Mouse (Mus musculus): ENCODE results near the gene Cacnb3. TPM values are rescaled to one million over a fixed set of nuclear protein-coding genes. Genes with fewer than 3 reads are reported as not detected.

Gene Cacnb3
- polyA plus RNA-seq, 1 experiment from 2014 or later, result 8.7 TPM

GRCm38 (mm10) chr15:98662198-98662566 is 31.5 kb downstream of the Cacnb3 start:
- peaks cover 10% of the 10 kb centered on the region for H3K4me1 ChIP-seq (replicated peaks)
- peaks cover 19% of the 10 kb centered on the region for H3K36me3 ChIP-seq
- WGBS, result under 1% methylated on average over 14 of the region's 14 CpGs
- H3K4me3 ChIP-seq, result peak overlapping the region; percentile 95
- H3K4me2 ChIP-seq, result peak overlapping the region; percentile 83
- H3K9ac ChIP-seq, result peak overlapping the region; percentile 93
- no peaks in the 10 kb centered on the region for H3K27me3 ChIP-seq
- H3K9me3 ChIP-seq (replicated peaks), result no peaks in the 10 kb centered on the region
- H3K27ac ChIP-seq, result peak overlapping the region; percentile 92
- peak; percentile 33 for ATAC-seq (replicated peaks; ENCODE audit: insufficient number of reproducible peaks, insufficient read depth, low FRiP score, low read depth)

GRCm38 (mm10) chr15:98662567-98663545 is 32.2 kb downstream of the Cacnb3 start, which contains the start of gene Ddx23:
Ddx23 (minus strand) TSS chr15:98662894.
- H3K36me3 ChIP-seq, result peaks cover 12% of the 10 kb centered on the region
- peak within 1 kb of the TSS; percentile 83 for H3K4me2 ChIP-seq
- peak within 1 kb of the TSS; percentile 93 for H3K9ac ChIP-seq
- WGBS, result 4% methylated on average over 47 of the region's 48 CpGs
- H3K27ac ChIP-seq, result peak within 1 kb of the TSS; percentile 92
- H3K4me3 ChIP-seq, result peak within 1 kb of the TSS; percentile 95
- peaks cover 10% of the 10 kb centered on the region for H3K4me1 ChIP-seq (replicated peaks)
- peak; percentile 97 for ATAC-seq (replicated peaks; ENCODE audit: insufficient number of reproducible peaks, insufficient read depth, low FRiP score, low read depth)
- H3K27me3 ChIP-seq, result no peaks in the 10 kb centered on the region
- H3K9me3 ChIP-seq (replicated peaks), result no peaks in the 10 kb centered on the region

- Histone ChIP-seq H3K27ac (no peak overlapping the region), H3K36me3 (no peaks in the 10 kb centered on the region), H3K4me1 (replicated peaks) (peaks cover 10% of the 10 kb centered on the region), H3K9ac (no peak overlapping the region), H3K4me2 (no peak overlapping the region), H3K27me3 (no peaks in the 10 kb centered on the region), H3K4me3 (no peak overlapping the region), H3K9me3 (replicated peaks) (no peaks in the 10 kb centered on the region)
- 66% methylated on average over 11 of the region's 11 CpGs for WGBS
- no peak for ATAC-seq (replicated peaks; ENCODE audit: insufficient number of reproducible peaks, insufficient read depth, low FRiP score, low read depth)
Measured at GRCm38 (mm10) chr15:98664042-98664907, 33.6 kb downstream of the Cacnb3 start.

- Histone ChIP-seq H3K27me3 (peaks cover 32% of the 10 kb centered on the region), H3K4me2 (no peak overlapping the region), H3K4me1 (replicated peaks) (peaks cover 32% of the 10 kb centered on the region), H3K9ac (no peak overlapping the region), H3K36me3 (no peaks in the 10 kb centered on the region), H3K27ac (peak overlapping the region; percentile 13; the same call in 1 of the 2 replicates), H3K9me3 (replicated peaks) (no peaks in the 10 kb centered on the region), H3K4me3 (no peak overlapping the region)
- 0 out of 2 replicates have a peak, but pooled peaks have one; percentile 25 for ATAC-seq (replicated peaks; ENCODE audit: insufficient number of reproducible peaks, insufficient read depth, low FRiP score, low read depth)
- 19% methylated on average over 4 of the region's 4 CpGs for WGBS
Measured at GRCm38 (mm10) chr15:98672592-98672991, 42.0 kb downstream of the Cacnb3 start.

GRCm38 (mm10) chr15:98673732-98674131 is 43.1 kb downstream of the Cacnb3 start:
- Histone ChIP-seq H3K4me2 (no peak overlapping the region), H3K27me3 (peaks cover 32% of the 10 kb centered on the region), H3K36me3 (no peaks in the 10 kb centered on the region), H3K9ac (no peak overlapping the region), H3K9me3 (replicated peaks) (no peaks in the 10 kb centered on the region), H3K4me1 (replicated peaks) (peaks cover 32% of the 10 kb centered on the region), H3K27ac (no peak overlapping the region), H3K4me3 (no peak overlapping the region)
- ATAC-seq (replicated peaks; ENCODE audit: insufficient number of reproducible peaks, insufficient read depth, low FRiP score, low read depth), result no peak
- WGBS, result 76% methylated on average over 7 of the region's 7 CpGs

GRCm38 (mm10) chr15:98674284-98674993 is 43.8 kb downstream of the Cacnb3 start:
- Histone ChIP-seq H3K4me2 (no peak overlapping the region), H3K36me3 (no peaks in the 10 kb centered on the region), H3K9ac (no peak overlapping the region), H3K27ac (no peak overlapping the region), H3K27me3 (peaks cover 32% of the 10 kb centered on the region), H3K4me1 (replicated peaks) (peaks cover 32% of the 10 kb centered on the region), H3K4me3 (no peak overlapping the region), H3K9me3 (replicated peaks) (no peaks in the 10 kb centered on the region)
- ATAC-seq (replicated peaks; ENCODE audit: insufficient number of reproducible peaks, insufficient read depth, low FRiP score, low read depth), result no peak
- 39% methylated on average over 7 of the region's 7 CpGs for WGBS

GRCm38 (mm10) chr15:98674994-98675545 is 44.4 kb downstream of the Cacnb3 start:
- Histone ChIP-seq H3K27ac (no peak overlapping the region), H3K4me1 (replicated peaks) (peaks cover 32% of the 10 kb centered on the region), H3K4me2 (peak overlapping the region; percentile 98), H3K9me3 (replicated peaks) (no peaks in the 10 kb centered on the region), H3K4me3 (peak overlapping the region; percentile 54), H3K9ac (peak overlapping the region; percentile 9; the same call in 1 of the 2 replicates), H3K36me3 (no peaks in the 10 kb centered on the region), H3K27me3 (peaks cover 32% of the 10 kb centered on the region)
- WGBS, result 31% methylated on average over 11 of the region's 11 CpGs
- ATAC-seq (replicated peaks; ENCODE audit: insufficient number of reproducible peaks, insufficient read depth, low FRiP score, low read depth), result no peak

GRCm38 (mm10) chr15:98675634-98676250 is 45.1 kb downstream of the Cacnb3 start:
- Histone ChIP-seq H3K4me2 (peak overlapping the region; percentile 98), H3K4me1 (replicated peaks) (peaks cover 32% of the 10 kb centered on the region), H3K36me3 (no peaks in the 10 kb centered on the region), H3K4me3 (peak overlapping the region; percentile 54), H3K9me3 (replicated peaks) (no peaks in the 10 kb centered on the region), H3K27me3 (peaks cover 32% of the 10 kb centered on the region), H3K9ac (no peak overlapping the region), H3K27ac (no peak overlapping the region)
- 10% methylated on average over 14 of the region's 14 CpGs for WGBS
- ATAC-seq (replicated peaks; ENCODE audit: insufficient number of reproducible peaks, insufficient read depth, low FRiP score, low read depth), result no peak

GRCm38 (mm10) chr15:98676471-98676870 is 45.8 kb downstream of the Cacnb3 start:
- H3K27ac ChIP-seq, result no peak overlapping the region
- peaks cover 32% of the 10 kb centered on the region for H3K4me1 ChIP-seq (replicated peaks)
- H3K27me3 ChIP-seq, result peaks cover 32% of the 10 kb centered on the region
- H3K4me3 ChIP-seq, result peak overlapping the region; percentile 54
- 7% methylated on average over 9 of the region's 9 CpGs for WGBS
- no peaks in the 10 kb centered on the region for H3K36me3 ChIP-seq
- H3K4me2 ChIP-seq, result peak overlapping the region; percentile 98
- H3K9me3 ChIP-seq (replicated peaks), result no peaks in the 10 kb centered on the region
- ATAC-seq (replicated peaks; ENCODE audit: insufficient number of reproducible peaks, insufficient read depth, low FRiP score, low read depth), result no peak
- H3K9ac ChIP-seq, result no peak overlapping the region

All from heart, embryonic 15.5 days (tissue).